Mouse (Mus musculus) liver, adult 2 months (tissue): ENCODE data around the gene Ralgds.

Experiments used
- CTCF ChIP-seq: fragments of 200-500 bp; IDR thresholded peaks from 2 replicates; pipeline ENCODE4 v1.5.1; 2011; ENCODE audit warnings: low read depth, low read length, control low read depth
- POLR2A ChIP-seq: fragments of 200-500 bp; IDR thresholded peaks from 2 replicates; pipeline ENCODE4 v1.6.1; 2011; ENCODE audit warnings: low read length, control low read depth; ENCODE audit not compliant: insufficient read depth; ENCODE audit errors: extremely low read depth

- TF ChIP-seq CTCF, result no peak
- no peak for TF ChIP-seq POLR2A
Measured at GRCm38 (mm10) chr2:28543894-28544293, 31.0 kb downstream of the Ralgds start.
